Mouse (Mus musculus): ENCODE measurements around the gene G430095P16Rik.

Gene G430095P16Rik

GRCm38 (mm10) chr8:84722850-84723570 lies at the start of gene G430095P16Rik:
TSS of gene G430095P16Rik (plus strand) at chr8:84723007.
- peak; percentile 75 to 85 for DNase-seq (ENCODE audit: low spot score in 2 of 2)

GRCm38 (mm10) chr8:84677305-84677704 lies 45.5 kb upstream of the G430095P16Rik start:
- DNase-seq (ENCODE audit: low spot score in 2 of 2): no peak

- no peak for DNase-seq (ENCODE audit: low spot score in 2 of 2)
These were observed 41.3 kb upstream of the G430095P16Rik start for GRCm38 (mm10) chr8:84681476-84681875.

GRCm38 (mm10) chr8:84682257-84682656 lies 40.5 kb upstream of the G430095P16Rik start:
- no peak for DNase-seq (ENCODE audit: low spot score in 2 of 2)

GRCm38 (mm10) chr8:84684537-84684936 lies 38.3 kb upstream of the G430095P16Rik start:
- DNase-seq (ENCODE audit: low spot score in 2 of 2): no peak

GRCm38 (mm10) chr8:84686191-84687002 lies 36.4 kb upstream of the G430095P16Rik start, which contains the start of gene Trmt1:
TSS of gene Trmt1 (plus strand) at chr8:84686307.
- no peak for DNase-seq (ENCODE audit: low spot score in 2 of 2)

- DNase-seq (ENCODE audit: low spot score in 2 of 2): peak in 1 of 2 experiments; percentile 37
These were observed 35.7 kb upstream of the G430095P16Rik start for GRCm38 (mm10) chr8:84687003-84687704.

- peak; percentile 79 to 82 for DNase-seq (ENCODE audit: low spot score in 2 of 2)
These were observed 35.1 kb upstream of the G430095P16Rik start, which contains the start of gene Nacc1 for GRCm38 (mm10) chr8:84687705-84688100. TSS of gene Nacc1 (minus strand) at chr8:84687862.

- peak; percentile 86 to 88 for DNase-seq (ENCODE audit: low spot score in 2 of 2)
These were observed 33.5 kb upstream of the G430095P16Rik start for GRCm38 (mm10) chr8:84689091-84689915.

GRCm38 (mm10) chr8:84693332-84693731 lies 29.5 kb upstream of the G430095P16Rik start:
- no peak for DNase-seq (ENCODE audit: low spot score in 2 of 2)

- no peak for DNase-seq (ENCODE audit: low spot score in 2 of 2)
These were observed 27.7 kb upstream of the G430095P16Rik start for GRCm38 (mm10) chr8:84695140-84695539.

- no peak for DNase-seq (ENCODE audit: low spot score in 2 of 2)
These were observed 25.4 kb upstream of the G430095P16Rik start for GRCm38 (mm10) chr8:84697166-84698130.

- no peak for DNase-seq (ENCODE audit: low spot score in 2 of 2)
These were observed 24.5 kb upstream of the G430095P16Rik start for GRCm38 (mm10) chr8:84698288-84698687.

GRCm38 (mm10) chr8:84698929-84699401 lies 23.8 kb upstream of the G430095P16Rik start:
- peak in 1 of 2 experiments; percentile 56 for DNase-seq (ENCODE audit: low spot score in 2 of 2)

- DNase-seq (ENCODE audit: low spot score in 2 of 2): no peak
These were observed 22.9 kb upstream of the G430095P16Rik start for GRCm38 (mm10) chr8:84699861-84700322.

GRCm38 (mm10) chr8:84700526-84700925 lies 22.3 kb upstream of the G430095P16Rik start:
- no peak for DNase-seq (ENCODE audit: low spot score in 2 of 2)

- DNase-seq (ENCODE audit: low spot score in 2 of 2): no peak
These were observed 21.6 kb upstream of the G430095P16Rik start, which contains the start of gene Lyl1 for GRCm38 (mm10) chr8:84700941-84701911. TSS of gene Lyl1 (plus strand) at chr8:84701457.

- DNase-seq (ENCODE audit: low spot score in 2 of 2): no peak
These were observed 20.2 kb upstream of the G430095P16Rik start for GRCm38 (mm10) chr8:84702561-84702960.
